Mouse (Mus musculus) thymus, adult 18-20 months (tissue): ENCODE measurements at regions not wholly inside any gene's neighbourhood (a gene's known extent, or its start where the extent isn't known, plus 50 kb on each side); places are given as distances from the start of the nearest gene placed in this dataset.
"Not testable (repeated sequence)": the region's sequence is repeated elsewhere in the genome, so short reads cannot be mapped to it uniquely, and the experiment has no call there.

Source experiments
- DNase-seq, 2 experiments: peaks; one replicate each; pipeline ENCODE4 v3.0.0; 2022; ENCODE audit warnings: mixed read lengths in 2 of 2

- no peak for DNase-seq
Observed at GRCm38 (mm10) chr2:160507816-160508564, 137.7 kb upstream of the Top1 start.

- DNase-seq: no peak
Observed at GRCm38 (mm10) chr2:160510159-160510558, 135.5 kb upstream of the Top1 start.

- no peak for DNase-seq
Observed at GRCm38 (mm10) chr2:160510635-160511421, 134.9 kb upstream of the Top1 start.

- DNase-seq: no peak
Observed at GRCm38 (mm10) chr2:160515621-160516020, 130.1 kb upstream of the Top1 start.

GRCm38 (mm10) chr2:160516526-160516925, 129.2 kb upstream of the Top1 start:
- no peak for DNase-seq

- DNase-seq: no peak
Observed at GRCm38 (mm10) chr2:160525301-160526205, 120.1 kb upstream of the Top1 start.

- no peak for DNase-seq
Observed at GRCm38 (mm10) chr2:160526377-160527125, 119.1 kb upstream of the Top1 start.

- no peak for DNase-seq
Observed at GRCm38 (mm10) chr2:160529306-160529705, 116.4 kb upstream of the Top1 start.

- DNase-seq: no peak
Observed at GRCm38 (mm10) chr2:160530377-160530776, 115.3 kb upstream of the Top1 start.

- DNase-seq: no peak
Observed at GRCm38 (mm10) chr2:160537319-160537719, 108.4 kb upstream of the Top1 start.

GRCm38 (mm10) chr2:160545527-160545926, 100.2 kb upstream of the Top1 start:
- DNase-seq: no peak

GRCm38 (mm10) chr2:160552121-160552669, 93.5 kb upstream of the Top1 start:
- DNase-seq: no peak

- DNase-seq: no peak
Observed at GRCm38 (mm10) chr2:160561711-160562110, 84.0 kb upstream of the Top1 start.

GRCm38 (mm10) chr2:160567813-160568212, 77.9 kb upstream of the Top1 start:
- no peak for DNase-seq

GRCm38 (mm10) chr2:160569496-160569895, 76.2 kb upstream of the Top1 start:
- DNase-seq: no peak

- DNase-seq: peak; percentile 31 to 39
Observed at GRCm38 (mm10) chr2:160578384-160579320, 67.0 kb upstream of the Top1 start.

GRCm38 (mm10) chr2:160580250-160580649, 65.4 kb upstream of the Top1 start:
- no peak for DNase-seq

- no peak for DNase-seq
Observed at GRCm38 (mm10) chr2:160581029-160581428, 64.7 kb upstream of the Top1 start.

GRCm38 (mm10) chr2:160583034-160583433, 62.7 kb upstream of the Top1 start:
- not testable (repeated sequence) for DNase-seq

GRCm38 (mm10) chr2:160583506-160583905, 62.2 kb upstream of the Top1 start:
- DNase-seq: no peak

GRCm38 (mm10) chr2:160584568-160584967, 61.1 kb upstream of the Top1 start:
- no peak for DNase-seq
